Comparison of ENCODE assay signal across 9 mouse cellular contexts in the genomic region with DNA sequence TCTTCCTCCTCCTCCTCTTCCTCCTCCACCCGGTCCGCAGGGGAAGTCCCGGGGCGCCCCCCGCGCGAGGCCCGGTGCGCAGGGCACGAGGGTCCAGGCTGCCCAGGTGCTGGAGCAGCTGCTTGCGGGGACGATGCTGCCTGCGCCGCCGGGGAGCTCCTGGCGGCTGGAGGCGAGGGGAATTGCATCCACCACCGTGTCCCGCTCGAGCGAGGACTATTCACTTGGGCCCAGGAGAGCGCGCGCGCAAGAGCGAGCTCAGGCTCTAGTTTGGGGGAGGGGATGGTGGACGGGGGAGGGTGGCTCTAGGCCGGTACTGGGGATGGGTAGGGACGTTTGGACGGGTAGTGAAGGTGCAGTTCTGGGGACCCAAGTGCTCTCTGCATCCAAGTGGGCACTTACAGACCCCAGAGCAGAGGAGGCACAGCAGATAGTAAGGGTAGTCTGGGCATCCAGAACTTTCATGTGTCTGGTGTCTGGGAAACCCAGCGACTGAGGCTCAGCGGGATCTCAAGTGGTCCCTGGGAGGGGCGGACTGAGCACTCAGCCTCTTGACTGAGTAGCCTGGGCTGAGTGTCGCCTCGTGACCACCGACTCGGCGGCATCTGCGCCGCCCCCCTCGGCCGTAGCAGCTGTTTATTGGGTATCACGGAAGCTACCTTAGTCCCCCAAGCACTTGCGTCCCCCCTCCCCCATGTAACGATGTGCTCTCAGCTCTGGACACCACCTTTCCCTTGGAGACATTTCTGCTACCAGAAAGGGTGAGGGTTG. TPM values are rescaled to one million over a fixed set of nuclear protein-coding genes. Genes with fewer than 3 reads are reported as not detected.
DNase-seq lines count a peak whose midpoint lies in the region; ATAC-seq lines count a peak whose summit lies in the region.
"Had no signal": no experiment of that assay in that cellular context is flagged by ENCODE, and none has a peak within 500 bp of the region (broad histone marks: within the 10 kb centered on the region; RNA-seq: fewer than 3 reads in every experiment).

A gene (minus strand): TSS at position 471 of the 771 bp plus-strand sequence.

- WGBS in hindbrain, embryonic 10.5 days, result under 1% methylated on average over 45 of the region's 45 CpGs

- intact Hi-C loops in left cerebral cortex, postnatal 4 days (cut with DNase I), result loop anchor here (5.0 to 10.0 kb wide), 2 partner anchors 923 to 1900 kb away; no protein-coding TSS in a partner anchor

- H3K4me3 ChIP-seq in hindbrain, embryonic 10.5 days, result peak within 1 kb of the TSS; percentile 67

- ATAC-seq in megakaryocyte-erythroid progenitor cell, adult 5-6 weeks (replicated peaks; ENCODE audit: low FRiP score, low TSS enrichment, poor library complexity, severe bottlenecking), result no peak

- peak within 1 kb of the TSS; percentile 66; the same call in 1 of the 2 replicates for H3K27ac ChIP-seq in hindbrain, embryonic 10.5 days
- H3K27ac ChIP-seq: macrophage had no signal

- peaks cover 36% of the 10 kb centered on the region for H3K27me3 ChIP-seq in hindbrain, embryonic 10.5 days (ENCODE audit: insufficient read depth, poor library complexity, severe bottlenecking)

- peak; percentile 5 for DNase-seq in heart, postnatal 4 days
- DNase-seq in heart, adult 8-10 months (ENCODE audit: low spot score), result no peak
- peak; percentile 8 to 11 for DNase-seq in cerebellum, postnatal 36 days
- DNase-seq in hindbrain, embryonic 10.5 days (ENCODE audit: low spot score), result peak; percentile 60
- DNase-seq in left cerebral cortex, postnatal 4 days, result peak; percentile 58
- peak; percentile 72 for DNase-seq in retina, postnatal 1 day
- DNase-seq in urinary bladder, adult 2 months (ENCODE audit: low spot score), result no peak

- H3K36me3 ChIP-seq in hindbrain, embryonic 10.5 days, result no peaks in the 10 kb centered on the region

- H3K4me1 ChIP-seq in hindbrain, embryonic 10.5 days (replicated peaks), result peaks cover 25% of the 10 kb centered on the region

- H3K9me3 ChIP-seq in hindbrain, embryonic 10.5 days, result no peaks in the 10 kb centered on the region

RNA-seq across cellular contexts. Expression of the gene that starts here (rescaled TPM):
- not detected for total RNA-seq in heart, postnatal 4 days (2021)
- total RNA-seq in heart, adult 8-10 months (2022), result under 1 TPM in 2 of 4 experiments, not detected in 2; 0.14 to 0.22 TPM
- 0.27 and 1.7 TPM in 2 replicates for polyA plus RNA-seq in hindbrain, embryonic 10.5 days (2016; fragmentation: Nextera tagmentation; extraction: Ambion mirVana)
- 10 to 100 TPM; 44.3 to 53.6 TPM for total RNA-seq in left cerebral cortex, postnatal 4 days (2021)
- polyA plus RNA-seq in urinary bladder, adult 2 months (2012; rRNA removed), result not detected in 2 replicates
- not detected in 2 replicates for total RNA-seq in megakaryocyte-erythroid progenitor cell, adult 5-6 weeks (2014; fragmentation: Nextera tagmentation)
- total RNA-seq in megakaryocyte-erythroid progenitor cell, adult 5-6 weeks (2017), result not detected in 2 replicates
- polyA plus RNA-seq: macrophage had no signal

Comparison
In these comparisons a context has a peak if more than half of its experiments do, and no peak if none do; other contexts are left out.
1. RNA of the gene that starts here (total RNA-seq): 44.3 to 53.6 TPM in left cerebral cortex, postnatal 4 days; 0.14 to 0.22 TPM in heart, adult 8-10 months, not detected in heart, postnatal 4 days and not detected in megakaryocyte-erythroid progenitor cell, adult 5-6 weeks; every median in the first group is over 10 times any median in the second.
2. Peak in DNase-seq in heart, postnatal 4 days; RNA of the gene not detected or under 1 TPM.
3. DNase-seq: peak in cerebellum, postnatal 36 days (2 of 2), hindbrain, embryonic 10.5 days (single experiment), left cerebral cortex, postnatal 4 days (single experiment) and retina, postnatal 1 day (single experiment); none in heart, adult 8-10 months (single experiment) and urinary bladder, adult 2 months (single experiment).